Mouse (Mus musculus) hindlimb bud, embryonic 11.5 days (tissue): ENCODE measurements around the gene Zfp942.
"Not testable (repeated sequence)": the region's sequence is repeated elsewhere in the genome, so short reads cannot be mapped to it uniquely, and the experiment has no call there.

Experiments used
- DNase-seq: peaks from one replicate; pipeline ENCODE4 v3.0.0-alpha.2; 2012; ENCODE audit warnings: low read depth, low spot score; ENCODE audit errors: extremely low spot score

Zfp942 gene

GRCm38 (mm10) chr17:21962107-21962907 lies at the start of gene Zfp942, which contains the start of gene Zfp943:
TSS of gene Zfp942 (minus strand) at chr17:21962464.
TSS of gene Zfp943 (plus strand) at chr17:21962552.
- DNase-seq, result peak; percentile 42

- no peak for DNase-seq
Measured at GRCm38 (mm10) chr17:21963302-21963701, 1.0 kb upstream of the Zfp942 start.

GRCm38 (mm10) chr17:21909456-21910052 lies 52.7 kb downstream of the Zfp942 start, which contains the start of gene Zfp995:
TSS of gene Zfp995 (minus strand) at chr17:21909926.
- DNase-seq, result not testable (repeated sequence)

- no peak for DNase-seq
Measured at GRCm38 (mm10) chr17:21909039-21909438, 53.2 kb downstream of the Zfp942 start.
